Mouse (Mus musculus): ENCODE results near the gene Ppp1r16b. TPM values are rescaled to one million over a fixed set of nuclear protein-coding genes. Genes with fewer than 3 reads are reported as not detected.

Ppp1r16b gene
- polyA plus RNA-seq, 1 experiment from 2014 or later: 14.1 TPM

GRCm38 (mm10) chr2:158741011-158741501, 75.9 kb downstream of the Ppp1r16b start:
- 61% methylated on average over 9 of the region's 9 CpGs for WGBS
- H3K9ac ChIP-seq (replicated peaks; ENCODE audit: low read length): no peak overlapping the region
- H3K27me3 ChIP-seq (ENCODE audit: insufficient read depth, low read length): no peaks in the 10 kb centered on the region
- ATAC-seq (ENCODE audit: low FRiP score, low TSS enrichment): no peak
- peaks cover 16% of the 10 kb centered on the region for H3K36me3 ChIP-seq (ENCODE audit: insufficient read depth, low read length)
- no peak overlapping the region for H3K4me3 ChIP-seq (ENCODE audit: low read length)
- no peaks in the 10 kb centered on the region for H3K9me3 ChIP-seq (ENCODE audit: low read length)
- no peaks in the 10 kb centered on the region for H3K4me1 ChIP-seq (ENCODE audit: insufficient read depth, low read length)
- H3K27ac ChIP-seq (ENCODE audit: low read length): no peak overlapping the region
- H3K4me2 ChIP-seq (replicated peaks; ENCODE audit: low read depth, low read length): no peak overlapping the region

GRCm38 (mm10) chr2:158742431-158742830, 77.2 kb downstream of the Ppp1r16b start:
- Histone ChIP-seq H3K4me2 (replicated peaks; ENCODE audit: low read depth, low read length) (no peak overlapping the region), H3K27ac (ENCODE audit: low read length) (no peak overlapping the region), H3K9ac (replicated peaks; ENCODE audit: low read length) (no peak overlapping the region), H3K9me3 (ENCODE audit: low read length) (no peaks in the 10 kb centered on the region), H3K36me3 (ENCODE audit: insufficient read depth, low read length) (peaks cover 16% of the 10 kb centered on the region), H3K4me1 (ENCODE audit: insufficient read depth, low read length) (no peaks in the 10 kb centered on the region), H3K27me3 (ENCODE audit: insufficient read depth, low read length) (no peaks in the 10 kb centered on the region), H3K4me3 (ENCODE audit: low read length) (no peak overlapping the region)
- WGBS: 79% methylated on average over 5 of the region's 5 CpGs
- ATAC-seq (ENCODE audit: low FRiP score, low TSS enrichment): no peak

GRCm38 (mm10) chr2:158743518-158744141, 78.4 kb downstream of the Ppp1r16b start:
- H3K4me3 ChIP-seq (ENCODE audit: low read length): no peak overlapping the region
- no peaks in the 10 kb centered on the region for H3K9me3 ChIP-seq (ENCODE audit: low read length)
- WGBS: 88% methylated on average over 11 of the region's 11 CpGs
- peaks cover 16% of the 10 kb centered on the region for H3K36me3 ChIP-seq (ENCODE audit: insufficient read depth, low read length)
- no peaks in the 10 kb centered on the region for H3K27me3 ChIP-seq (ENCODE audit: insufficient read depth, low read length)
- no peak overlapping the region for H3K27ac ChIP-seq (ENCODE audit: low read length)
- no peak overlapping the region for H3K4me2 ChIP-seq (replicated peaks; ENCODE audit: low read depth, low read length)
- no peak overlapping the region for H3K9ac ChIP-seq (replicated peaks; ENCODE audit: low read length)
- ATAC-seq (ENCODE audit: low FRiP score, low TSS enrichment): no peak
- H3K4me1 ChIP-seq (ENCODE audit: insufficient read depth, low read length): no peaks in the 10 kb centered on the region

GRCm38 (mm10) chr2:158745049-158745482, 79.9 kb downstream of the Ppp1r16b start:
- no peak overlapping the region for H3K4me2 ChIP-seq (replicated peaks; ENCODE audit: low read depth, low read length)
- H3K36me3 ChIP-seq (ENCODE audit: insufficient read depth, low read length): peaks cover 16% of the 10 kb centered on the region
- no peaks in the 10 kb centered on the region for H3K9me3 ChIP-seq (ENCODE audit: low read length)
- no peaks in the 10 kb centered on the region for H3K27me3 ChIP-seq (ENCODE audit: insufficient read depth, low read length)
- H3K4me3 ChIP-seq (ENCODE audit: low read length): no peak overlapping the region
- 22% methylated on average over 2 of the region's 2 CpGs for WGBS
- no peak overlapping the region for H3K27ac ChIP-seq (ENCODE audit: low read length)
- ATAC-seq (ENCODE audit: low FRiP score, low TSS enrichment): peak; percentile 52; the same call in 1 of the 2 replicates
- no peaks in the 10 kb centered on the region for H3K4me1 ChIP-seq (ENCODE audit: insufficient read depth, low read length)
- no peak overlapping the region for H3K9ac ChIP-seq (replicated peaks; ENCODE audit: low read length)

GRCm38 (mm10) chr2:158746164-158746563, 81.0 kb downstream of the Ppp1r16b start:
- Histone ChIP-seq H3K9me3 (ENCODE audit: low read length) (no peaks in the 10 kb centered on the region), H3K4me2 (replicated peaks; ENCODE audit: low read depth, low read length) (no peak overlapping the region), H3K9ac (replicated peaks; ENCODE audit: low read length) (no peak overlapping the region), H3K4me1 (ENCODE audit: insufficient read depth, low read length) (no peaks in the 10 kb centered on the region), H3K27me3 (ENCODE audit: insufficient read depth, low read length) (no peaks in the 10 kb centered on the region), H3K4me3 (ENCODE audit: low read length) (no peak overlapping the region), H3K27ac (ENCODE audit: low read length) (no peak overlapping the region), H3K36me3 (ENCODE audit: insufficient read depth, low read length) (peaks cover 14% of the 10 kb centered on the region)
- no peak for ATAC-seq (ENCODE audit: low FRiP score, low TSS enrichment)
- WGBS: 55% methylated on average over 11 of the region's 11 CpGs

GRCm38 (mm10) chr2:158749366-158749765, 84.2 kb downstream of the Ppp1r16b start:
- no peak overlapping the region for H3K4me3 ChIP-seq (ENCODE audit: low read length)
- no peak for ATAC-seq (ENCODE audit: low FRiP score, low TSS enrichment)
- H3K9me3 ChIP-seq (ENCODE audit: low read length): no peaks in the 10 kb centered on the region
- H3K4me2 ChIP-seq (replicated peaks; ENCODE audit: low read depth, low read length): no peak overlapping the region
- 92% methylated on average over 9 of the region's 9 CpGs for WGBS
- no peak overlapping the region for H3K27ac ChIP-seq (ENCODE audit: low read length)
- H3K27me3 ChIP-seq (ENCODE audit: insufficient read depth, low read length): no peaks in the 10 kb centered on the region
- no peaks in the 10 kb centered on the region for H3K4me1 ChIP-seq (ENCODE audit: insufficient read depth, low read length)
- no peaks in the 10 kb centered on the region; the same call in 1 of the 2 replicates for H3K36me3 ChIP-seq (ENCODE audit: insufficient read depth, low read length)
- no peak overlapping the region for H3K9ac ChIP-seq (replicated peaks; ENCODE audit: low read length)

- H3K9ac ChIP-seq (replicated peaks; ENCODE audit: low read length): no peak overlapping the region
- no peaks in the 10 kb centered on the region for H3K36me3 ChIP-seq (ENCODE audit: insufficient read depth, low read length)
- no peaks in the 10 kb centered on the region for H3K9me3 ChIP-seq (ENCODE audit: low read length)
- no peak overlapping the region for H3K27ac ChIP-seq (ENCODE audit: low read length)
- H3K4me2 ChIP-seq (replicated peaks; ENCODE audit: low read depth, low read length): no peak overlapping the region
- 85% methylated on average over 2 of the region's 2 CpGs for WGBS
- H3K27me3 ChIP-seq (ENCODE audit: insufficient read depth, low read length): no peaks in the 10 kb centered on the region
- H3K4me1 ChIP-seq (ENCODE audit: insufficient read depth, low read length): no peaks in the 10 kb centered on the region
- H3K4me3 ChIP-seq (ENCODE audit: low read length): no peak overlapping the region
- no peak for ATAC-seq (ENCODE audit: low FRiP score, low TSS enrichment)
Measured at GRCm38 (mm10) chr2:158760231-158760630, 95.0 kb downstream of the Ppp1r16b start.

GRCm38 (mm10) chr2:158762339-158762738, 97.1 kb downstream of the Ppp1r16b start:
- Histone ChIP-seq H3K27ac (ENCODE audit: low read length) (no peak overlapping the region), H3K4me1 (ENCODE audit: insufficient read depth, low read length) (0 out of 2 replicates have a peak, but pooled peaks cover under 1% of the 10 kb centered on the region), H3K9ac (replicated peaks; ENCODE audit: low read length) (no peak overlapping the region), H3K27me3 (ENCODE audit: insufficient read depth, low read length) (no peaks in the 10 kb centered on the region), H3K36me3 (ENCODE audit: insufficient read depth, low read length) (no peaks in the 10 kb centered on the region), H3K4me3 (ENCODE audit: low read length) (no peak overlapping the region), H3K9me3 (ENCODE audit: low read length) (no peaks in the 10 kb centered on the region), H3K4me2 (replicated peaks; ENCODE audit: low read depth, low read length) (no peak overlapping the region)
- no peak for ATAC-seq (ENCODE audit: low FRiP score, low TSS enrichment)
- 87% methylated on average over 5 of the region's 5 CpGs for WGBS

- WGBS: under 1% methylated on average over 48 of the region's 48 CpGs
- peak; percentile 98 for ATAC-seq (ENCODE audit: low FRiP score, low TSS enrichment)
- Histone ChIP-seq H3K9ac (replicated peaks; ENCODE audit: low read length) (peak within 1 kb of the TSS; percentile 83), H3K27me3 (ENCODE audit: insufficient read depth, low read length) (no peaks in the 10 kb centered on the region), H3K4me1 (ENCODE audit: insufficient read depth, low read length) (peaks cover 44% of the 10 kb centered on the region), H3K4me2 (replicated peaks; ENCODE audit: low read depth, low read length) (peak within 1 kb of the TSS; percentile 89), H3K36me3 (ENCODE audit: insufficient read depth, low read length) (peaks cover 3% of the 10 kb centered on the region; the same call in 1 of the 2 replicates), H3K4me3 (ENCODE audit: low read length) (peak within 1 kb of the TSS; percentile 79), H3K9me3 (ENCODE audit: low read length) (no peaks in the 10 kb centered on the region), H3K27ac (ENCODE audit: low read length) (peak within 1 kb of the TSS; percentile 67)
Measured at GRCm38 (mm10) chr2:158767742-158768339, 102.6 kb downstream of the Ppp1r16b start, which contains the start of gene Fam83d. Gene Fam83d, plus strand, starts transcription at chr2:158768093.

GRCm38 (mm10) chr2:158768350-158768749, 103.2 kb downstream of the Ppp1r16b start:
- peak; percentile 2; the same call in 1 of the 2 replicates for ATAC-seq (ENCODE audit: low FRiP score, low TSS enrichment)
- Histone ChIP-seq H3K27ac (ENCODE audit: low read length) (peak overlapping the region; percentile 67), H3K4me2 (replicated peaks; ENCODE audit: low read depth, low read length) (peak overlapping the region; percentile 89), H3K36me3 (ENCODE audit: insufficient read depth, low read length) (peaks cover 7% of the 10 kb centered on the region; the same call in 1 of the 2 replicates), H3K4me1 (ENCODE audit: insufficient read depth, low read length) (peaks cover 44% of the 10 kb centered on the region), H3K9me3 (ENCODE audit: low read length) (no peaks in the 10 kb centered on the region), H3K9ac (replicated peaks; ENCODE audit: low read length) (peak overlapping the region; percentile 83), H3K4me3 (ENCODE audit: low read length) (peak overlapping the region; percentile 79), H3K27me3 (ENCODE audit: insufficient read depth, low read length) (no peaks in the 10 kb centered on the region)
- under 1% methylated on average over 32 of the region's 37 CpGs for whole genome bisulfite sequencing

Measured in kidney, embryonic 16.5 days (tissue).